Mouse (Mus musculus) embryonic facial prominence, embryonic 10.5 days (tissue): ENCODE results near the gene Prss33. TPM values are rescaled to one million over a fixed set of nuclear protein-coding genes. Genes with fewer than 3 reads are reported as not detected.
"Not testable (repeated sequence)": the region's sequence is repeated elsewhere in the genome, so short reads cannot be mapped to it uniquely, and the experiment has no call there.

ENCODE experiments used
- DNase-seq: peaks from one replicate; pipeline ENCODE4 v3.0.0-alpha.2; 2017; ENCODE audit warnings: low spot score
- H3K27ac ChIP-seq: fragments of 300-500 bp; sonication (generic); replicated peaks from 2 replicates; pipeline ENCODE4 v1.5.1; 2016; ENCODE audit warnings: mild to moderate bottlenecking
- H3K27me3 ChIP-seq: fragments of 300-500 bp; sonication (generic); replicated peaks from 2 replicates; pipeline ENCODE4 v1.6.1; 2016; ENCODE audit warnings: low read depth, mild to moderate bottlenecking; ENCODE audit not compliant: poor library complexity, severe bottlenecking
- H3K36me3 ChIP-seq: fragments of 300-500 bp; sonication (generic); replicated peaks from 2 replicates; pipeline ENCODE4 v1.6.1; 2016; ENCODE audit warnings: mild to moderate bottlenecking, moderate library complexity
- H3K4me1 ChIP-seq: fragments of 300-500 bp; sonication (generic); 2 replicates; pipeline ENCODE4 v1.6.1; 2016
- H3K4me3 ChIP-seq: fragments of 300-500 bp; sonication (generic); 2 replicates; pipeline ENCODE4 v1.5.1; 2016; ENCODE audit warnings: mild to moderate bottlenecking, moderate library complexity
- H3K9me3 ChIP-seq: fragments of 300-500 bp; sonication (generic); 2 replicates; pipeline ENCODE4 v1.6.1; 2016; ENCODE audit warnings: mild to moderate bottlenecking
- WGBS: fragments of 180-500 bp; shearing (Covaris S2); methylation state at CpG from one replicate; pipeline ENCODE4 v1.1.7; 2016; 5-methylcytosine and 5-hydroxymethylcytosine counted together
- polyA plus RNA-seq: library from polyadenylated mRNA; unstranded; fragments of >200 nt; fragmentation: Nextera tagmentation; extraction: Ambion mirVana; gene quantifications from 2 replicates; pipeline ENCODE4 v1.2.1, GENCODE M21; 2016

Prss33 gene
- polyA plus RNA-seq, result 0.21 TPM in 1 of 2 replicates, not detected in the other

DNA sequence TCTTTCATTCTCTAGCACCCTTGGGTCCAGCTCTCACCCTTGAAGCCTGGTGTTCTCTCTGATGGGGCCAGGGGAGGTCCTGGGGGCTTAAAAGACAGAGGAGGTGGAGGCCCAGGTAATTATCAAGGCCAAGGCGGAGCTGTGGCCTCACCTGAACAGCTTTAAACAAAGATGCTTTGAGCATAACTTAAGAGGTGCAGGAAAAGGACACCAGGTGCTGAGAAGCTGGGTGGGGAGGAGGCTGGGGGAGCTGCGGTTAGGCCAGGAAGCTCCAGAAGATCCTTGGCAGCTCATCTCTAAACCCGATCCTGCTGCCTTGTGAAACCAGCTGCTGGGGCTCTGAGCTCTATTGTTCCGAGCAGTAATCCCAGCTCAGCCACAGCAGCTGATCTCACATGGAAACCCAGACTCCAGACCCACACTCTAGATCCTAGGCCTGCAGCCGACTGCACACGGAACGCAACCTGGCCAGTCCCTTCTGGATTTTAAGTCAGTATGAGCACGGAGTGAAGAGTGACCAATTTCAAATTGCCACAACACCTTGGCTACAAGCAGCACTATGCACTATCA is at the start of gene Prss33:
Prss33 (minus strand) TSS at position 51 of the 570 bp plus-strand sequence.
- H3K4me3 ChIP-seq, result no peak within 1 kb of the TSS
- DNase-seq, result no peak
- WGBS, result 62% methylated on average over 8 of the region's 8 CpGs
- H3K4me1 ChIP-seq, result no peaks in the 10 kb centered on the region
- H3K27me3 ChIP-seq, result peaks cover 32% of the 10 kb centered on the region
- no peaks in the 10 kb centered on the region for H3K9me3 ChIP-seq
- no peak within 1 kb of the TSS for H3K27ac ChIP-seq
- no peaks in the 10 kb centered on the region for H3K36me3 ChIP-seq

DNA sequence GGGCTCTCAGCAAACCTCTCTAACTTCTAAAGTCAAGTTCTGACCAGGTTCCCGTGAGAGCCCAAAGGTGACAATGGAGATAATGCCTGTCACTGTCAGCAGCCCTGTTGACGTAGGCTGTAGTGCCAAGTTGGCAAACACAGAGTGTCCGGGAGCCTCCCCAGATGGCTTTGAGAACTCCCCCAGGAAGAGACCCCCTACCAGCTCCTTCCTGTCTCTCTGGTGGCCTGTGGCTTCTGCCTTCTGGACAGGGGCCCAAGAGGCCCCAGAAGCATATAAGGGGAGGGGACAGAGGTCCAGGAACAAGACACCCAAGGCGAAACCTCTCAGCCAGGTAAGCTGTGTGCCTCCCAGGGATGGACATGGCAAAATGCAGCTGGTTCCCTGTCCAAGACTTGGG is 44.7 kb upstream of the Prss33 start, which contains the start of the genes Dcpp1 and Dcpp2:
Dcpp1 (plus strand) TSS at position 301 of the 400 bp plus-strand sequence.
Dcpp2 (plus strand) TSS at position 305 of the 400 bp plus-strand sequence.
- not testable (repeated sequence) for DNase-seq, H3K27ac ChIP-seq, H3K36me3 ChIP-seq, H3K4me3 ChIP-seq, H3K4me1 ChIP-seq, H3K9me3 ChIP-seq, H3K27me3 ChIP-seq
- WGBS, result 87% methylated on average over 4 of the region's 4 CpGs

DNA sequence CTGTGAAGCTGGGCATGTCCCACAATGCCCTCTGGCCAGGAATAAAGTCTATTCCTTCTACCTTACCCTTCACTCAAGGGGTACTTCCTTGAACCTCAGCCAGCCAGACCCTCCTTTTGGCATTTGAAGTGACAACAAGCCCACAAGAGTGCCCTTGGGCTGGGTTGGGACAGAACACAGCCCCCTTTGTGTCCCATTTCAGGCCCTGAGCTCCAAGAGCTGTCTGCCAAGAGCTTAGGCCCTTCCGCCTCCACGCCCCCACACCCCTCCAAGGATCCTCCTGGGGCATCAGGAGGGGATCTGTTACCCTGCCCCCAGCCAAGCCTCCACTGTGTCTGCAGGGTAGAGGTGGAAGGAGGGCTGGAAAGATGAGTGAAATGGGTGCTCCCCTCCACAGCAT is 41.3 kb upstream of the Prss33 start:
- H3K9me3 ChIP-seq, result no peaks in the 10 kb centered on the region
- WGBS, result 80% methylated on average over 2 of the region's 2 CpGs
- H3K4me1 ChIP-seq, result no peaks in the 10 kb centered on the region
- H3K4me3 ChIP-seq, result no peak overlapping the region
- DNase-seq, result no peak
- no peaks in the 10 kb centered on the region for H3K27me3 ChIP-seq
- H3K27ac ChIP-seq, result no peak overlapping the region
- H3K36me3 ChIP-seq, result no peaks in the 10 kb centered on the region

DNA sequence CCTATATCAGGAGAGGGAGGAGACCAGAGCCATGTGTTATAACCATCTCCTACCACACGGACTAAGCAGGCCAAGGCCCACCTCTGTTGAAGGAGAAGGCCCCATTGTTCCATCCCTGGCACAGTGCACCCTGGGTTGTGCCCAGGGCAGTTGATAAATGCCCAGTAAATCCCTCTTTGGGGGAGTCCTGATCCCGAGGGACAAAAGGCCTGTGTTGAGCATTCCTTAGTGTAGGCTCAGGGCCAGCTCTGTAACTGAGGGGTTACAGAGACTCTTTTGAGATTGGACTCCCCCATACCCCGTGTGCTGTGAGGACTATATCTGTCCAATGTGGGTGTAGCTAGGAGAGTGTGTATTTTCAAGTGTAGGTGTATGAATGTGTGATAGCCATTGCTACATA is 40.9 kb upstream of the Prss33 start:
- Histone ChIP-seq H3K4me1 (no peaks in the 10 kb centered on the region), H3K9me3 (no peaks in the 10 kb centered on the region), H3K27me3 (no peaks in the 10 kb centered on the region), H3K27ac (no peak overlapping the region), H3K36me3 (no peaks in the 10 kb centered on the region), H3K4me3 (no peak overlapping the region)
- DNase-seq, result no peak
- WGBS, result 50% methylated on average over 3 of the region's 3 CpGs

DNA sequence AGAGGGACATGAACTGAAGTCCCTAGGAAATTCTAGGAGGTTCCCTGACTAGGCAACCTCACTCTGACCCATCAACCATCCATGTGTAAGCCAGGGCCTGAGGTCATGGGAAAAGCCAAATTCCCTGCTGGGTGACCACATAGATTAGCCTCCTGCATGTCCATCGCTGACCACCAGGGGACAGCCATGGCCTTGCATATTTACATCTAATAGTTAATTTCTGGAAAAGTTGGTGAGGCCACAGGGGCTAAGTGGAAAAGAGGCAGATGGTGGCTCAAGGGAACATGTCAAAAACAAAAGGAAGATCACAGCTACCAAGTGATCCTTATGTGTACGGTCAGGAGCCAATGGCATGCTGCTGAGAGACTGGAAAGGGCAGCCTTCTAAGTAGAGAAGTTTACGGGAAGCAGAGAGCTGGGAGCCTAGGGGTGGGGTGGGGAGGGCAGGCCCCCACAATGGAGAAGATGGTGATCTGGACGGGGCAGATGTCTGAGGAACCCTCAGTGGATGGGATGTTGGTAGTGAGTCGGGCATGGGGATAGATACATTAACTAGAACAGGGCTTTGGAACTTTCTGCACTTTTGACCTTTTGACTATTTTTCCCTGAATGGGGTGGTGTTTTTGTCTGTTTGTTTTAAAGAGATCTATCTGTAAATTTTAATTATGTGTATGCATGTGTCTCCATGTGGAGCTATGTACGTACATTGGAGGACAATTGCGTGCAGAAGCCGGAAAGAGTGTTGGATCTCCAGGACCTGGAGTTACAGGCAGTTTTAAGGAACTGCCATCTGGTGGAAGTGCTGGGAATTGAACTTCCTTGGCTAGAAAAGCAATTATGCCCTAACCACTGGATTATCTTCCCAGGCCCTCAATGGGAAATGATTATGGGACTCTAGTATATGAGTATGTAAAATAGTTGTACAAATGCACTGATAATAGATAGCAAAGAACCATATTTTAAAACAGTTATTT is 38.3 kb upstream of the Prss33 start:
- peak; percentile 65 for DNase-seq
- Histone ChIP-seq H3K27me3 (no peaks in the 10 kb centered on the region), H3K27ac (no peak overlapping the region), H3K36me3 (no peaks in the 10 kb centered on the region), H3K4me3 (no peak overlapping the region), H3K4me1 (peaks cover 6% of the 10 kb centered on the region; the same call in 1 of the 2 replicates), H3K9me3 (no peaks in the 10 kb centered on the region)
- WGBS, result 52% methylated on average over 8 of the region's 8 CpGs

DNA sequence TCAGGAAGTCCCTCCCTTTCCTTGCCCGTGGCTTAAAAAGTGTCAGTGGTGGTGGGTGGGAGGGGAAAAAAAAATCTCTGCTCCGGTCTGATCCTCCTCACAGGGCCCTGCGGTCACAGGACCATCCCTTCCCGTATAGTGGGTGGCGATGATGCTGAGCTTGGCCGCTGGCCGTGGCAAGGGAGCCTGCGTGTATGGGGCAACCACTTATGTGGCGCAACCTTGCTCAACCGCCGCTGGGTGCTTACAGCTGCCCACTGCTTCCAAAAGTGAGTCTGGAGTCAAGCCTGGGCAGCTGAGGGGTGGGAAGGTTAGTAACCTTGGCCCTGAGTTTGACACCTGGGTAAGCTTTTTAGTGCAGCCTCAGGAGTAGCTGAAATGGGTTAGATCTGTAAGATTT is 32.7 kb upstream of the Prss33 start:
- DNase-seq, result no peak
- 88% methylated on average over 11 of the region's 11 CpGs for WGBS
- H3K27ac ChIP-seq, result no peak overlapping the region
- no peak overlapping the region for H3K4me3 ChIP-seq
- H3K27me3 ChIP-seq, result no peaks in the 10 kb centered on the region
- H3K4me1 ChIP-seq, result peaks cover 6% of the 10 kb centered on the region; the same call in 1 of the 2 replicates
- no peaks in the 10 kb centered on the region for H3K36me3 ChIP-seq
- no peaks in the 10 kb centered on the region for H3K9me3 ChIP-seq

DNA sequence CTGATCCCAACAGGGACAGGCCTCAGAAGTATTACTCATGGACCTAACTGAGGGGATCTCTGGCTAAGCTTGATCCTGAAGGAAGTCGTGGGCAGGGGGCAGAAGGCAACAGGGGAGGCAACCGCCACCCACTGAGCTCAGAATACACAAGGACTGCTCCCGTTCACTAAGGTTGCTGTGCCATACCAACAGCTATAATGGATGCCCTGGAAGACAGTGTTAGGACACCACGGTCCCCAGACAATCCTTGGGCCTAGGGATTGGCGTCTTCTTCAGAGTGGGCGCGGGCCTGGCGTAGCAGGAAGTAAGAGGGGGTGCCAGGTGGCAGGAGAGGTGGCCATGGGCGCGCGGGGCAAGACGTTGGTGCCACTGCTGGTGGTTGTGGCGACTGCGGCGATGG is 31.9 kb upstream of the Prss33 start, which contains the start of gene Prss21:
Prss21 (plus strand) TSS at position 301 of the 400 bp plus-strand sequence.
- WGBS, result 84% methylated on average over 15 of the region's 15 CpGs
- no peaks in the 10 kb centered on the region for H3K9me3 ChIP-seq
- no peaks in the 10 kb centered on the region for H3K27me3 ChIP-seq
- no peak for DNase-seq
- no peak within 1 kb of the TSS for H3K4me3 ChIP-seq
- H3K27ac ChIP-seq, result no peak within 1 kb of the TSS
- H3K36me3 ChIP-seq, result no peaks in the 10 kb centered on the region
- H3K4me1 ChIP-seq, result peaks cover 6% of the 10 kb centered on the region; the same call in 1 of the 2 replicates

DNA sequence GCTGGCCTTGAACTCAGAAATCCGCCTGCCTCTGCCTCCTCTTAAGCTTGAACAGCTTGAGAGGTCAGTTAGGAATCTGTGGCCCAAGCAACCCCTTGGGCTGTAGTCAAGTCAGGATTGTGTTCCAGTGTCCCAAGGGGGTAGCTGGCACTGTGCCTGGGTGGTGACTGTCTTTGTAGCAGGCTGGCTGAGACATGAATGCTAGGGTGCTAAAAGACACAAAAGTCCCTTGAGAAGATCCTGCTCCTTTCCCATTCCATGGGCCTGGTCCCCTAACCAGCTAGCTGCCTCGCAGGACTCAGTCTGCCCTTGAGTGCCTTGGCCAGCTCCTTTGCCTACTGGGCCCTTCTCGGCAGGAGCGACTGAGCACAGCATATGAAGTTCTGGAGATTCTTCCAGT is 27.1 kb upstream of the Prss33 start:
- DNase-seq, result no peak
- H3K36me3 ChIP-seq, result no peaks in the 10 kb centered on the region
- H3K4me1 ChIP-seq, result no peaks in the 10 kb centered on the region
- no peaks in the 10 kb centered on the region for H3K9me3 ChIP-seq
- 84% methylated on average over 4 of the region's 4 CpGs for WGBS
- no peaks in the 10 kb centered on the region for H3K27me3 ChIP-seq
- H3K27ac ChIP-seq, result no peak overlapping the region
- H3K4me3 ChIP-seq, result no peak overlapping the region

DNA sequence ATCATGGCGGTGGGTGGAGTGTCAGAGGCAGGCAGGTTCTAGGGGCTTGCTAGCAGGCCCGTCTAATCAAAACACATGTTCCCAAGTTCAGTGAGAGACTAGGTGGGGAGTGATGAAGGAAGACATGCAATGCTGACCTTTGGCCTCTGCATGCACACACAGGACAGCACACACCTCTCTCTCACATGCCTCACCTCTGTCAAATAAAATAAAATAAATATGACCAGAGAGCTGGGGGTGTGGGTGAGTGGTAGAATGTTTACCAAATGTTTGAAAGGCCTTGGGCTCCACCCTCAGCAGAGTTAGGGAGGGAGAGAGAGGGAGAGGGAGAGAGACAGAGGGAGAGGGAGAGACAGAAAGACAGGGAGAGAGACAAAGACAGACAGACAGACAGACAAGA is 22.1 kb upstream of the Prss33 start:
- WGBS, result 84% methylated on average over 2 of the region's 2 CpGs
- no peaks in the 10 kb centered on the region for H3K4me1 ChIP-seq

DNA sequence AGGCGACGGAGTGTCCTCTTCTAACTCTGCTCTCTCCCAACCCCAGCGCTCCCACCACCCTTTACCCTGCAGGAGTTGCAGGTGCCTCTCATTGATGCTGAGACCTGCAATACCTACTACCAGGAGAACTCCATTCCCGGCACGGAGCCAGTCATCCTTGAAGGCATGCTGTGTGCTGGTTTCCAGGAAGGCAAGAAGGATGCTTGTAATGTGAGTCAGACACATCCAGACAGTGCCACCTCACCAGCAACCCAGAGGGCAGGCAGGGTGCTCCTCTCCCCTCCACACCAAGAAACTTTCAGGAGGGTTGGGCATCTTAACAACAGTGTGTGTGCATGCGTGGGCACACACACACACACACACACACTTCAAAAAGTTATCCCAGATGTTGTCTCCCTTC is 21.3 kb upstream of the Prss33 start:
- 86% methylated on average over 6 of the region's 6 CpGs for WGBS
- Histone ChIP-seq H3K36me3 (no peaks in the 10 kb centered on the region), H3K4me1 (no peaks in the 10 kb centered on the region), H3K9me3 (no peaks in the 10 kb centered on the region), H3K27ac (no peak overlapping the region), H3K27me3 (no peaks in the 10 kb centered on the region), H3K4me3 (no peak overlapping the region)
- no peak for DNase-seq

More for the DNA sequence above, 22.1 kb upstream of the Prss33 start:
- Histone ChIP-seq H3K27ac (no peak overlapping the region), H3K4me3 (no peak overlapping the region), H3K27me3 (no peaks in the 10 kb centered on the region), H3K9me3 (no peaks in the 10 kb centered on the region), H3K36me3 (no peaks in the 10 kb centered on the region)
- no peak for DNase-seq

DNA sequence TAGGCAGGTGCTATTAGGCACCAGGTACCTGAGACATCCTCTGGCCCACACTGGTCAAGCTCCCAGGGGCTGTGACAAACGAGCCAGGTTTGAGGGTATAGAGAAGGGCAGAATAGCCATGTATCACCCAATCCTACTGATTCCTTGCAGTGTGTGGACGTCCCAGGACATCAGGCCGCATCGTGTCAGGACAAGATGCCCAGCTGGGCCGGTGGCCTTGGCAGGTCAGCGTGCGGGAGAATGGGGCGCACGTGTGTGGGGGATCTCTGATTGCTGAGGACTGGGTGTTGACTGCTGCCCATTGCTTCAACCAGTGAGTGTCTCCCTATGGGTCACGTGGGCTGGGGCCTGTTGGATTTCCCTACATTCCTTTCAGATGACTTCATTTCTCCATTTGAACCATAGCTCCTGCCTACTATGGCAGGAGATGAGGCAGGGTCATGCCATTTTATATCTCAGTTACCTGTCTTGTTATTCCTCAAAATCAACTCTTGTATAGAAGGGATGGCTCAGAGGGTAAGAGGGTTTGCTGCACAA is 18.4 kb upstream of the Prss33 start:
- H3K27ac ChIP-seq, result no peak overlapping the region
- no peaks in the 10 kb centered on the region for H3K27me3 ChIP-seq
- H3K4me3 ChIP-seq, result no peak overlapping the region
- H3K36me3 ChIP-seq, result no peaks in the 10 kb centered on the region
- no peak for DNase-seq
- no peaks in the 10 kb centered on the region for H3K9me3 ChIP-seq
- WGBS, result 86% methylated on average over 10 of the region's 10 CpGs
- no peaks in the 10 kb centered on the region for H3K4me1 ChIP-seq

DNA sequence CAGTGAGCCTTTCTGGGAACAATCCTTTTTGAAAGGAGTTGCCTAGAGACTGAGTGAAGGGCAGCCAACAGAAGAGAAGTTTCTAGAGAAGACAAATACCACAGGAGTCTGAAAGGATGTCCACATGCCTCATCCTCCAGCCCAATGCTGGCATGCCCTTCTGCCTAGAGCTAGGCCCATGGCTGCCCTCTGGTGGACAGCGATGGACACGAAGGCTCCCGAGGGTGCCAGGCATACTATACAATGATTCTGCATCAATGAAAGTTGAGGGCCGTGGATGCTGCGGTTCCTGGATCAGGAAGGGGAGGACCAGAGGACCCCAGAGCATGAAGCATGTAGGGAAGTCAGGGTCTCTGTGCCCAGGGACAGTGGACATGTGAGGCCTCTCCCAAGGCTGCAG is 17.4 kb upstream of the Prss33 start:
- no peak overlapping the region for H3K27ac ChIP-seq
- DNase-seq, result peak; percentile 60
- no peak overlapping the region for H3K4me3 ChIP-seq
- no peaks in the 10 kb centered on the region for H3K36me3 ChIP-seq
- no peaks in the 10 kb centered on the region for H3K27me3 ChIP-seq
- no peaks in the 10 kb centered on the region for H3K4me1 ChIP-seq
- no peaks in the 10 kb centered on the region for H3K9me3 ChIP-seq
- 36% methylated on average over 5 of the region's 5 CpGs for WGBS
